Mouse (Mus musculus): ENCODE measurements around the gene Lrriq4.

Gene Lrriq4

DNA sequence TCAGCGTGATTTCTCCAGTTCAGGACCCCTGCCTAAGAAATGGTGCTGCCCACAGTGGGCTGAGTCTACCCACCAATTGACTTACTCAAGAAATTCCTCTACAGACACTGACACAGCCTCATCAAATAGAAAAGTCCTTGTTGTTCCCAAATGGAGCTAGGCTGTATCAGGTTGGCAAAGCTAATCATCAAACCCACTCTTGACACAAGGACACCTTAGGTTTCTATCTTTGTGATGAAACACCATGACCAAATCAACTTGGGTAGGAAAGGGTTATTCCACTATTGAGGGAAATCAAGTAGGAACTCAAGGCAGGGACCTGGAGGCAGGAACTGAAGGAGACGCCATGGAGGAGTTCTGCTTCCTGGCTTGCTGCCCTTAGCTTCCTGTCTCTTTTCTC, at the start of gene Lrriq4:
Lrriq4 (plus strand) TSS at position 301 of the 400 bp plus-strand sequence.
- no peak for DNase-seq (ENCODE audit: low spot score)

DNA sequence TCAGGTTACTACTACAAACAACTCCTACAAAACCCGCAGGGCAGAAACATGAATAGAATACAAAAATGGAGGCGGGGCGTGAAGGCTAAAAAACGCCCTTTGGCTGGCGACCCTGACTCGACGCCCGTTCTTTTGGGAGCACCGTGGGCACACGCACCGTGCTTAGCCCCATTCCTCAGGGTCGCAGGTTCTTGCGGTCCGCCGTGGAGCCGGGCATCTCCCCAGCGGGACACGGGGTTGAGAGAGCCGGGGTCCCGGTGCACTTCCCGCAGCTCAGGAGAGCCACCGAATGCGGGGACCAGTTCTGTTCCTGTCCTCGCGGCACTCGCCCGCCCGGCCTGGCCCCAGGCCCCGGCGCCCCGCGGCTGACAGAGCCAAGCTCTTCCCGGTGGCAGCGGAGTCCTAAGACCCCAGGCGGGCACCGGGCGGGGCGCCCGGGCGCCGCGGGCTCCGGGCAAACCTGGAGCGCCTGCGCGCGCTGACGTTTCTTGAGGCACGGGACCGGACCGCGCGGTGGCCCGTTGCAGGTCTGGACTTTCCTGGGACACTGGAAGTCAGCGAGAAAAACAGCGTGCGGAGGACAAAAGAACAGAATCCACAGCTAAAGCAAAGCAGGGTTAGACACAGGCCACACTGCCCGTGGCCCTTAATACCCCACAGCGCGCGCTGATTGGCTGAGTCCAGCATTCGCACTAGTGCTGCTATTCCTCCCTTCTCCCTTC, 49.0 kb upstream of the Lrriq4 start:
- DNase-seq (ENCODE audit: low spot score) = no peak

DNA sequence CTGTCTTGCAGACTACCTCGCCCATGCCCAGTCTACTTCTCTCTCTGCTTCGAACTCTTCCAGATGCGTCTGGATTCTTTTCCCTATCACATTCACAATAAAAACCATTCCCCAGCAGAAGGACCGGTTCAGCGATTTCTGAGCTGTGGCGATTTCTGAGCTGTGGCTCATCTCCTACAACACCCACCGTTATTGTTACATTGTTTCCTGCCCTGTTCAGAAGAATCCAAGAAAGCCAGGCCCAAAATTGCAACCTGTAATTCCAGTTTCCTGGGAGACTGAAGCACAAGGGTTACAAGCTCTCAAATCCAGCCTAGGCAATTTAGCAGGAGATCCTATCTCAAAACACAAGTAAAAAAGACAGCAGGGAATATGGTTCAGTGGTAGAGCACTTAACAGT, 47.0 kb upstream of the Lrriq4 start:
- no peak for DNase-seq (ENCODE audit: low spot score)

DNA sequence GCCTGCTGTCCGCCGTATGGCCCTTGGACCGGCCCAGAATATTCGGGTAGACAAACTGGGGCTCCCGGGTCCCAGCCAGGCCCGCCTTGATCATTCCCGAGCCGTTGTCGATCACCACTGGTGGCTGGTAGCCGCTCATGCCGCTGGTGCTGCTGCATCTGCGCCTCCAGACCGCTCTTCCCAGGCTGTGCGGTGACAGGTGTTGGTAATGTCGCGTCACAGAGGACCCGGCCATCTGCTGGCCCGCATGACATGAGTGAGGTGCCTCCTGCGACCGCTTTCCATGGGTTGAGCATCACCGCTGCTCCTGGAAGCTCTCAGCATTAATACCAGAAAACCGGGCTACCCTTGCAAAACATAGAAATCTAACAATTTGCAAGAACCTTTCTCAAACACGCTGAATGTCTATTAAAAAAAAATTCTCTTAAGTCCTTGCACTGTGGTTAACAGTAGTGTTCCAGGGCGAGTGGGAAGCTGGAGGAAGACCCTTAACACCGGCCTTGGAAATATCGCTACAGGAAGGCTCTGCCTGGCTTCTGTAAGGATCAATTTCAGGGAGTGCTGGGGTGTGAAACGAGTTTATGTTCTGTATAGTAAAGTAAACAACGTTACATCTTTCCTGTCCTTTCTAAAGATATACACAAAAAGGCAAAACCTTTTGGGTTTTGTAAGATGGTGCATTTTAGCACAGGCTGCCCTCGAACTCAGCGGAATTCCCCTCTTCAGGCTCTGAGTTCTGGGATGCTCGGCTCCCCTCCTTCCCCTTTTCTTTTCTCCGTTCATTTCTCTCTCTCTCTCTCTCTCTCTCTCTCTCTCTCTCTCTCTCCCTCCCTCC, 44.4 kb upstream of the Lrriq4 start, which contains the start of gene Actrt3:
Actrt3 (minus strand) TSS at position 229 of the 835 bp plus-strand sequence.
- no peak for DNase-seq (ENCODE audit: low spot score)

DNA sequence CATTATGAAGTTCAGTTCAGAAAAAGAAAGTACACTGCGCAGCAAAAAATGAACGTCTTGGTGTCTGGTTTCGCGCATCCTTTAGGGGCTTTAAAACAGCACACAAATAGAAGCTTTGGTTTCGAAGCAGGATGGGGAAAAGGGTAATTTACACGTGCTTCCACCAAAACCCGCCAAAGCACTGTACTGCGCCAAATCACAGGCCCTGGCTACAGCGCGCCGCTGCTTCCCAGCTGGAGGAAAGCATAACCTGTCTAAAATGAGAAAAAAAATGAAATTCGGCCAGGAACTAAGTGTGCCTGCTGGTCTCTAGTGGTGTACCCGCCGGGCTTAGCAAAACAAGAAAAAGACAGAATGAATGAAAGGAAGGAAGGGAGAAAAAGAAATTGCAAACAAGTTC, 43.6 kb upstream of the Lrriq4 start:
- peak; percentile 31 for DNase-seq (ENCODE audit: low spot score)

DNA sequence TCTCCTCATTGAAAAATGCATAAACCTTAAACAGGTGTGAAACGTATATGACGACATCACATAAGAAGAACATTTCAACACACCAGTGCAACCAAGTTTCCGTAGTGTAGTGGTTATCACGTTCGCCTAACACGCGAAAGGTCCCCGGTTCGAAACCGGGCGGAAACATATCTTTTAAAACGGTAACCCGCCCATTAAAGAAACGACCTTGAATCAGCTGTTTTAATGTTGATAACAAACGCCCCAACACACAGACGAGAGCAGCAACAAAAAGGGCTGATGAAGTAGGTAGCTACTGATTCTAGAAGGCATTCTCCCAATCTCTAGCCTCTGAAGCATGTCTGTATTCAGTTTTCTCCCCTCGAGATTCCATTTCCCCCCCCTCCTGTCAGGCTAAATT, 43.1 kb upstream of the Lrriq4 start:
- peak; percentile 85 for DNase-seq (ENCODE audit: low spot score)

DNA sequence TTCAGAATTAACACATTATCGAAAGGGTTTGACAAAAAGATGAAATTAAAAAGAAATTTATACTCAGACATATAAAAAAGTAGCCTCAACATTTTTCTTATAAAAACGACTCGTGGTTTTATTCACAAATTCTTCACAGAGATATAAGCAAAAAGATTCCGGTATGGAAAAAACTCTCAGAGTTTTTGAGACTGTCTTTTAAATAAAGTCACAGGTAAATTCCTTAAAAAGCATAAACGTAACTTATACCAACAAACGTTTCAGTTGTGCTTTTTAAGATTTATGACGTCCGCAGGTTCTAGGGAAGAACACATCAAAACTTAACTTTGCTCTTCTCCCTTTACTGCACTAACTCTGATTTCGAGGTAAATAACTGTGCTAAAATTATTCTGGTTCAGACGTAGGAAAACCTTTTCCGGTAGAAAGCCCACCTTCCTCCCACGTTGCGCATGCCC, 42.7 kb upstream of the Lrriq4 start:
- no peak for DNase-seq (ENCODE audit: low spot score)

DNA sequence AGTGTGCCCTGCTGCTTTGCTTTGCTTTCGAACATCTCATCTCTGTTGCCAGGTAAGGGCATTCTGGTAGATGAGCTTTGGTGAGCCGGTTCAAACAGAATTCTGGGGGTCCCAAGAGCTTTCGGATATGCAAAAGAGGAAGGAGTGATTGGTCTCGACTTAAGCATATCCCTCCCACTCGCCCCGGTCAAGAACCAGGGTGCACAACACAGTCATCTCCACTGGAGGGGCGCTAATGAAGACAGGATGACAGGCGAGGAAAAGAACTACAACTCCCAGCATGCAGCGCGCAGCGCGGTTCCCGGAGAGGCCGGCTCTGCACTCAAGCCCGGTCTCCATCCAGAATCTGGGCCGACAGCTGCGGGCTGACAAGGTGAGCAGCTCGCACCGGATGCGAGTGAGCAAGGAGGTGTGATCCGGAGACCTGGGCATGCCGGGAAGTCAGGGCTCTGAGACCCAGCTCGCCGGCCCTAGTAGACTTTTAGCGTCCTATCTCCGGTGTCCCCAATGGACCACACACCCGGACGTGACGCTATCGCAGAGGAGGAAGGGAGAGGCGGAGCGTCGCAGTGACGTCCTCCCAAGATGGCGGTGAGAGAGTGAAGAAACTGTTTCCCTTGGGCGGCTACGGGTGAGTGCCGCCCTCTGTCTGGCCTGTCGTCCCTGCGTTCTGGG, 42.1 kb upstream of the Lrriq4 start, which contains the start of gene Mynn:
Mynn (plus strand) TSS at position 1 of the 675 bp plus-strand sequence.
- peak; percentile 99 for DNase-seq (ENCODE audit: low spot score)

DNA sequence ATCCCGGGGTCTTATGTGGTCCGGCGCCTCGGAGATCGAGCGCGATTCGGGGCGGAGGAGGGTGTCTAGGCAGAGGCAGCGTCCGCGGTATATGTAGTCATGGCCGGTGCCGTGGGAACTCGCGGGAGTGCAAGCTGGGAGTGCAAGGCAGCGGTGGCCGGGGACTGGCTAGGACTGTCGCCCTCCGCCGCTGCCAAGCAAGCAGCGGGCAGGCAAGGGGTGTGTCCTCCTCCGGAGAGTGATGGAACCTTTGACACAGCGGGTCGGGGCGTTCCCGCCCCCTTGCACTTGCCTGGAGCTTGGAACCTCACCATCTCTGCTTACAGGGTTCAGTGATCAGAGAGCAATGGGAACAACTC, 41.6 kb upstream of the Lrriq4 start:
- DNase-seq (ENCODE audit: low spot score) = no peak

DNA sequence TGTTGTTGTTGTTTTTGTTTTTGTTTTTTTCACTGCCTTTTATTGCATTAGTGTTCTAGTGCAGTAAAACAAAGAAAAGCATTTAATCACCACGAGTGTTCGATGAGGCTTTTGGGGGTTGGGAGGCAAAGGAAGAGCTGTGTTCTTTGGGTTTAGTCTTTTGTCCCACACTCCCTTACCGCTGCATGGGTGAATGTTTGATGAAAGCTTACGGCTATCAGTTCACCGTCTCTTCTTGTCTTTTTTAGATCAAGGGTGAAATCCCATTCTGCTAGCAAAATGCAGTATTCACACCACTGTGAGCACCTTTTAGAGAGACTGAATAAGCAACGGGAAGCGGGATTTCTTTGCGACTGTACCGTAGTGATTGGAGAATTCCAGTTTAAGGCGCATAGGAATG, 41.1 kb upstream of the Lrriq4 start:
- no peak for DNase-seq (ENCODE audit: low spot score)

DNA sequence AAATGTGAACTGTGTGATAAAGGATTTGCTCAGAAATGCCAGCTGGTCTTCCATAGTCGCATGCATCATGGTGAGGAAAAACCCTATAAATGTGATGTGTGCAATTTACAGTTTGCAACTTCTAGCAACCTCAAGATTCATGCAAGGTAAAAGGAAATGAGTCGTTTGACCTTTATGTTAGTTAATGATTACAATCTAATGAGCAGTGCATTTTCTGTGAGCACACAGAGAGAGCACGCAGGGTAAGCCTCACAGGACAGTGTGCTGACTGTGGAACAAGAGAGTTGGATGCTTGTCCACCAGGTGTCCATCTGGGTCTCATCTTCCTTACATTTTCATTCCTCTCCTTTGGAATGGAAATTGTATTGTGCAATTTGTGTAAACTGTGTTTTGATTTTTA, 35.3 kb upstream of the Lrriq4 start:
- DNase-seq (ENCODE audit: low spot score) = no peak

DNA sequence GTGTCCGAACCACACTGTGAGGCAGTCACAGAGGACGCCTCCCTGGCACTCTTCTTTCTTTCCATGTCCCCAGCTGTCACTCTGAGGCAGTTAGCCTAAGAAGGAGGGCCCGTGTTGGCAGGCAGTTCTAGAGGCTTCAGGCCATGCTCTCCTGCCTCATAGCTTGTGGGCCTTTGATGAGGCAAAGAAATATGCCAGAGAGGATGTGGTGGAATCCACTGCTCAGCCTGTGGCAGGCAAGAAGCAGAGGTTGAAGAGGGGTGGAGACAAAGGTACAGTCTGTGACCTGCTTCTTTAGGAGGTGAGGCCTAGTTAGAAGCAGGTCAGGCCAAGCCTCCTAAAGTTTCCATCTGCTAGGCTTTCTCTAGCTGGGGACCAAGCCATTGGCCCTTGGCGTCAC, 33.4 kb upstream of the Lrriq4 start:
- DNase-seq (ENCODE audit: low spot score) = no peak

DNA sequence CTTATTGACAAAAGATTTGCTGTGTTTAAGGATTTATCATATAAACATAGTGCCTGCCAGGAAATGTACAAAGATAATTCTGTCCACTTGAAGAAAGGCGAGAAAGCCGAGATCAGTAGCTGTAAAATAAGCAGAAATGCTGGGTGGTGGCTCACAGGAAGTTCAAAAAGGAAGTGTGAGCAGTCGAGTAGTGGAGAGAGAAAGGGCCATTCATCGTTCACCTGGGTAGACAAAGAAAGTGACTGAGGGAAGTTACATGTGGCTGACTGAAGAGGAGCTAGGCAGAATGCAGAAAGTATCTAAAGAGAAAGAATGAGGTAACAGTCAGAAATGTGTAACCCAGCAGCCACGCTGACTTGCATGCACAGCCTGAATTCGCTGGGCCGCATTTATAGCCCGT, 24.2 kb upstream of the Lrriq4 start:
- DNase-seq (ENCODE audit: low spot score) = no peak

DNA sequence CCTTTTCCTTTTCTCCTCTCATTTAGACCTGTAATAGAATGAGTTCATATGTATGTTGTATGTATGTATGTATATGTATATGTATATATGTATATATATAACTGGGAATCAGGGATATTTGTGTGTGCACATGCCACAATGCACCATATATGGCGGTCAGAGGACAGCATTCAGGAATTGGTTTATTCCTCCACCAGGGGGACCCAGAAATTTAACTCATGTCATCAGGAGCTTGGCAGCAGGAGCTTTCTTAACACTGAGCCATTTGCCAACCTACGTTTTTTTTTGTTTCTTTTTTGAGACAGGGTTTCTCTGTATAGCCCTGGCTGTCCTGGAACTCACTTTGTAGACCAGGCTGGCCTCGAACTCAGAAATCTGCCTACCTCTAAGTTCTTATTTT, 10.6 kb upstream of the Lrriq4 start:
- no peak for DNase-seq (ENCODE audit: low spot score)

DNA sequence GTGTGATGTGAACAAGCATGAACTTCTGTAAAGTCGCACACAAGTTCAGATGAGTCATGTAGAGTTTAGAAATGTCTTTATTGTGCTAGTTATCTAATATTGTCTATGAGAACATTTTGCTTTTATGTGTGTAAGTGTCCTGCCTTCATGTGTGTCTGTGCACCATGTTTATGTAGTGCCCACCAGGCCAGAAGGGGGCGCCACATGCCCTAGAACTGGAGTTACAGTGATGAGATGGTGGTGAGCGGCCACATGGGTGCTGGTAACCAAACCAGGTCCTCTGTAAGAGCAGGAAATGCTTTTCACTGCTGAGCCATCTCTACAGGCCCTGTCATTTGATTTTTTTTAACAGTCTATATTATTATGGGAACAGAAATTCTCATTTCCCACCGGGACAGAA, 8.7 kb upstream of the Lrriq4 start:
- no peak for DNase-seq (ENCODE audit: low spot score)

DNA sequence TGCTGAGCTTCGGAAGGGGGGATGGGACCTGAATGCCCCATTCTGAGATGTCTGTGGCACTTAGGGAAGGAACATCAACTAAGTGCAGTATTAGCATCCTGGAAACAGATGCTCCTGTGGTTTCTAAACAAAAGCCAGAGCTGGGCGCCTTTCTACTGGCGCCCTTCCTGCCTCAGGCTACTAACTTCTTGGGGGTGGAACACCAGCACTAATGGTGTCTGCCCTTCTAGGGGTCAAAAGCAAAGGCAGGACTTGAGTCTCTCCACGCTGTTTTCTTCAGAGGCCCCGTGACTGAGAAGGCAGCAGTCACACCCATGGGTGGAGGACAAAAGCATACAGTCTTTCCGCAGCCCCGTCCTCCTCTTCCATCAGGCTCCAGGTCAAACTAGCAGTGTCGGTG, 2.5 kb downstream of the Lrriq4 start:
- no peak for DNase-seq (ENCODE audit: low spot score)

DNA sequence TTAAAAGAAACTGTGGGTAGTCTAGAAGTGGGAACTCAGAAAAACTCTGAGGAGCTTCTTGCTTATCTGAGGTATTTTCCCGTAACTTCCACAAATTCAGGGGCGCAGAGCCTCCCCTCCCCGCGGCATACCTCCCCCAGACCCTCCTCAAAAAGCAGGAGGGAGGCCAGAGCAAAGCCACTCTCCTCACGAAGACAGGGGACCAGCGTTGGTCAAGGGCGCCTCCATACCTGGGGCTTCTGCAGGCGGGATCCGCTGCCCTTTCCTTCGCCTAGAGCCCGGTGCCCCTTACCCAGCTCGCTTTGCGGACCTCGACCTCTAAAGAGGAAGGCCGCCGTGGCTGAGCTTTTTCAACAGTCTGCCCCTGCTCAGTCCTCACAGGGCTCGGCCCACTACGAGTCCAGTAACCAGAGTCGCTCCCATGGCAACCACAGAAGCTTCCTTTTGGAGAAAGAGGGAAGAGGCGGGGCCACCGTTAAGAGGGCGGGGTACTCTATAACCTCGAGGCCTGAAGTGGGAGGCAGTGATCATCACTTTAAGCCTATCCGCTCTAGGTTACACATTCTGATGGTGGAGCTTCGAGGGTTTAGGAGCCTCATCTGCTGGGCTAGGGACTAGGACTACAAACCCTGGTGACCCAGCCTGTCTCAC, 3.3 kb downstream of the Lrriq4 start, which contains the start of gene Lrrc34:
Lrrc34 (minus strand) TSS at position 430 of the 651 bp plus-strand sequence.
- DNase-seq (ENCODE audit: low spot score) = no peak

DNA sequence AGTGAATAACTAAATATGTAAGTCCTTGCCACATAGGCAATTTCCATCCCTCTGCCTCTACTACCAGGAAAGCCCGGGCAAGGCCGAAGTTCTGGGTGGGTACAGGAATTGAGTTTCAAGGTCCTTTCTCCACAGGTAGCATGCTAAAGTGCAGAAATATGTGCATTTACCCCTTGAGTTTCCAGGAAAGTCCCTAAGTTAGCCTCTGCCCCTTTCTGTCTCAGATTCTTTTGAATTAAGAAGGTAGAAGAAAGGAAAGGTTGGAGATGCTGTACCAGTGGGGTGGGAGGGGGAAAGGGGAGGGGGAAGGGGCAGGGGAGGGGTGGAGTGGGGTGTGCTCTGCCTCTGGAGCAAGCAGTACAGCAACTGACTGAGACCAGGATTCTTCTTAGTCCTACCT, 4.2 kb downstream of the Lrriq4 start:
- DNase-seq (ENCODE audit: low spot score) = no peak

DNA sequence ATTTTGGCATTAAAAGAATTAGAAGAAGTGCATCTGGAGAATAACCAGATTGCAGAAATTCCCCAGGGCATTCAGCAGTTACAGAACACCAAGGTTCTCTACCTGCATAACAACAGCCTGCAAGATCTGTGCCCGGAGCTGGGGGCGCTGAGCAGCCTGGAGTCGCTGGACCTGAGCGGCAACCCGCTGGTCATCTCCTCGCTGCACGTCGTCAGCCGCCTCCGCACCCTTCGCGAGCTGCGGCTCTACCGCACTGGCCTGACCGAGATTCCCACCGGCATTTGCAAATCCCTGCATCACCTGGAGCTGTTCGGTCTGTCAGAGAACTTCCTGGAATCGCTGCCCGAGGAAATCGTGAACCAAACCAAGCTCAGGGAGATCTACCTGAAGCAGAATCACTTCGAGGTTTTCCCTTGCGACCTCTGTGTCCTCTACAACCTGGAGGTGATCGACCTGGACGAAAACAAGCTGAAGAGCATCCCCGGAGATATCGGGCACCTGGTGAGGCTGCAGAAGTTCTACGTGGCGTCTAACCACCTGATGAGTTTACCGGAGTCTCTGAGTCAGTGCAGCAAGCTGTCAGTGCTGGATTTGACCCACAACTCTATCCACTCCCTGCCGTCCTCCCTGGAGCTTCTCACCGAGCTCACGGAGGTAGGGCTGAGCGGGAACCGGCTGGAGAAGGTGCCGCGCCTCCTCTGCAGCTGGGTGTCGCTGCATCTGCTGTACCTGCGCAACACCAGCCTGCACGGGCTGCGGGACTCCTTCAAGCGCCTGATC, 5.9 kb downstream of the Lrriq4 start:
- DNase-seq (ENCODE audit: low spot score) = no peak

DNA sequence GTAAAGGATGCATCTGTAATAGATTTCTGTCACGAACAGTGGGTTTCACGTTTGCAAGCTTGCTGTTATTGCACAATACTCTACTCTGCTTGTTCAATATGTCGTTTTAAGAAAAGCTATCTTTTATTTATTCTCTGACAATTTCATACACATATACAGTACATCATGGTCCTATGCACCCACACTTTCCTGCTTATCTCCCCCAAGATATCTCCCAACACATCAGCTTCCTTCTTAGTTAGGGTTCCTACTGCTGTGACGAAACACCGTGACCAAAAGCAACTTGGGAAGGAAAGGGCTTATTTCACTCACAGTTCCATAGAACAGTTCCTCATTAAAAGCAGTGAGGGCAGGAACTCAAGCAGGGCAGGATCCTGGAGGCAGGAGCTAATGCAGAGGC, 11.6 kb downstream of the Lrriq4 start:
- no peak for DNase-seq (ENCODE audit: low spot score)

DNA sequence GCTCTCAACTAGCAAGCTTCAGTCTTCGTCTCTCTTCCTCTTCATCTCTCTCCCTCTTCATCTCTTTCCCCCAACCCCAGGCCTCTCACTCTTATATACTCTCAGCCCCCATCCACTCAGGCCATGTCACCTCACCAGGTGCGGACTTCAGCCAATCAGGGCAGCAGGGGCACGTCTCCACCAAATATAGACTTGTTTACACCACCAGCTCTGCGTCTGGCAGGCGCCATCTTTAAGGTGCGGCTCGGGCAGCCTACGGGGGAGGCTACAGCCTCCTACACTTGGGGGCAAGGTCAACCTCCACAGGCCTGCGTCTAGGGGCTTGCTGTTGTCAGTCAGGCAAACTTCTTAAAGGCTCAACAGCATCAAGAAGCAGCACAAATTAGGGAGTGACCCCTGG, 14.2 kb downstream of the Lrriq4 start:
- no peak for DNase-seq (ENCODE audit: low spot score)
